Mouse (Mus musculus): ENCODE measurements around the gene Scn4a. TPM values are rescaled to one million over a fixed set of nuclear protein-coding genes. Genes with fewer than 3 reads are reported as not detected.

The Scn4a gene
- polyA plus RNA-seq, 1 experiment: 0.02 TPM

- peaks cover 5% of the 10 kb centered on the region for H3K4me1 ChIP-seq (ENCODE audit: control insufficient read depth, insufficient read depth, low read length)
- peak overlapping the region; percentile 50 for H3K4me3 ChIP-seq (ENCODE audit: insufficient read depth, low read length)
- H3K27ac ChIP-seq (ENCODE audit: insufficient read depth, low read length): peak overlapping the region; percentile 80
- no peak for TF ChIP-seq CTCF (IDR thresholded peaks at IDR 0.05; ENCODE audit: extremely low read depth, insufficient read depth, low read length)
- no peak for TF ChIP-seq POLR2A (IDR thresholded peaks at IDR 0.05; ENCODE audit: extremely low read depth, insufficient read depth, low read length)
These were observed 81.1 kb downstream of the Scn4a start for GRCm38 (mm10) chr11:106271794-106272643.

- peaks cover 3% of the 10 kb centered on the region for H3K4me1 ChIP-seq (ENCODE audit: control insufficient read depth, insufficient read depth, low read length)
- peak overlapping the region; percentile 50 for H3K4me3 ChIP-seq (ENCODE audit: insufficient read depth, low read length)
- no peak for TF ChIP-seq POLR2A (IDR thresholded peaks at IDR 0.05; ENCODE audit: extremely low read depth, insufficient read depth, low read length)
- TF ChIP-seq CTCF (IDR thresholded peaks at IDR 0.05; ENCODE audit: extremely low read depth, insufficient read depth, low read length): no peak
- peak overlapping the region; percentile 7; the same call in 1 of the 2 replicates for H3K27ac ChIP-seq (ENCODE audit: insufficient read depth, low read length)
These were observed 81.8 kb downstream of the Scn4a start for GRCm38 (mm10) chr11:106271131-106271793.

GRCm38 (mm10) chr11:106269060-106269431 lies 84.0 kb downstream of the Scn4a start:
- no peak overlapping the region for H3K4me3 ChIP-seq (ENCODE audit: insufficient read depth, low read length)
- H3K4me1 ChIP-seq (ENCODE audit: control insufficient read depth, insufficient read depth, low read length): peaks cover 2% of the 10 kb centered on the region
- no peak overlapping the region for H3K27ac ChIP-seq (ENCODE audit: insufficient read depth, low read length)
- TF ChIP-seq CTCF (IDR thresholded peaks at IDR 0.05; ENCODE audit: extremely low read depth, insufficient read depth, low read length): no peak
- TF ChIP-seq POLR2A (IDR thresholded peaks at IDR 0.05; ENCODE audit: extremely low read depth, insufficient read depth, low read length): no peak

Other genes starting within 250 kb of the Scn4a start
- gene Gm10840, start 192.4 kb downstream of the Scn4a start, polyA plus RNA-seq (2012; rRNA removed): not detected in 2 replicates
- gene Limd2, start 192.4 kb downstream of the Scn4a start, polyA plus RNA-seq (2012; rRNA removed): 86.0 and 102 TPM in 2 replicates
- 51.9 and 55.2 TPM in 2 replicates for gene Strada, start 151.1 kb downstream of the Scn4a start, polyA plus RNA-seq (2012; rRNA removed)
- 68.3 and 83.3 TPM in 2 replicates for gene Ccdc47, start 136.9 kb downstream of the Scn4a start, polyA plus RNA-seq (2012; rRNA removed)
- gene Ddx42, start 136.4 kb downstream of the Scn4a start, polyA plus RNA-seq (2012; rRNA removed): 41.6 and 43.7 TPM in 2 replicates
- 23.8 and 24.6 TPM in 2 replicates for gene Ftsj3, start 97.2 kb downstream of the Scn4a start, polyA plus RNA-seq (2012; rRNA removed)
- 244 and 245 TPM in 2 replicates for gene Psmc5, start 97.1 kb downstream of the Scn4a start, polyA plus RNA-seq (2012; rRNA removed)
- gene Smarcd2, start 80.3 kb downstream of the Scn4a start, polyA plus RNA-seq (2012; rRNA removed): 32.3 and 33.8 TPM in 2 replicates
- 0.11 and 0.13 TPM in 2 replicates for gene Tcam1, start 76.6 kb downstream of the Scn4a start, polyA plus RNA-seq (2012; rRNA removed)
- gene Gh, start 51.4 kb downstream of the Scn4a start, polyA plus RNA-seq (2012; rRNA removed): not detected in 2 replicates
- 0.44 and 0.87 TPM in 2 replicates for gene Cd79b, start 38.5 kb downstream of the Scn4a start, polyA plus RNA-seq (2012; rRNA removed)
- 0.28 and 0.88 TPM in 2 replicates for gene Prr29, start 12.2 kb upstream of the Scn4a start, polyA plus RNA-seq (2012; rRNA removed)
- gene Icam2, start 34.8 kb upstream of the Scn4a start, polyA plus RNA-seq (2012; rRNA removed): 6.8 and 9.5 TPM in 2 replicates
- gene Ern1, start 134.6 kb upstream of the Scn4a start, polyA plus RNA-seq (2012; rRNA removed): 6.2 and 6.5 TPM in 2 replicates

Measured in cortical plate, adult 2 months (tissue).